Mouse (Mus musculus): ENCODE results near the gene Rwdd3. TPM values are rescaled to one million over a fixed set of nuclear protein-coding genes. Genes with fewer than 3 reads are reported as not detected.

Gene Rwdd3
- polyA plus RNA-seq, 1 experiment from 2014 or later: 6.6 TPM

DNA sequence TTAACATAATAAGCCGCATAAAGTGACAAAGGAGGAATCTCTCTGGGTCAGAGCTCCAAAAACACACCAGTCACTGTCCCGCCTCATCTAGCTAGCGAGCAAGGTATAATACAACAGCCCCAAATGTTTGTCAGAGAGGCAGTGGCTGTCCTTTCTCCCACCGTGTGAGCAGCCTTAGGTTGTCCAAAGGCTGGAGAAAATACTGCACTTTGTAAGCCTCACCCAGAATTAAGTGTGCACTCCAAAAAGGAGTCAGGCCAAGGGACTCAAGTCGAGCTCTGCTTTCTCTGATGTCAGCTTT is 66.1 kb downstream of the Rwdd3 start:
- Histone ChIP-seq H3K27ac (no peak overlapping the region), H3K4me2 (replicated peaks) (peak overlapping the region; percentile 41; the same call in 1 of the 2 replicates), H3K4me1 (replicated peaks; ENCODE audit: control insufficient read depth, insufficient read depth, low read length) (0 out of 2 replicates have a peak, but pooled peaks cover 4% of the 10 kb centered on the region), H3K9ac (no peak overlapping the region; the same call in 1 of the 2 replicates), H3K27me3 (ENCODE audit: control insufficient read depth, insufficient read depth, low read length) (no peaks in the 10 kb centered on the region), H3K36me3 (replicated peaks; ENCODE audit: control insufficient read depth, insufficient read depth) (no peaks in the 10 kb centered on the region), H3K9me3 (ENCODE audit: control insufficient read depth, low read length) (no peaks in the 10 kb centered on the region), H3K4me3 (replicated peaks; ENCODE audit: low read length) (no peak overlapping the region)
- whole genome bisulfite sequencing: 73% methylated on average over 5 of the region's 5 CpGs
- no peak for DNase-seq (ENCODE audit: low spot score)
- ATAC-seq (ENCODE audit: low FRiP score): no peak

Other genes starting within 250 kb of the Rwdd3 start
- gene Tmem56, start 111.4 kb upstream of the Rwdd3 start, polyA plus RNA-seq (2014; fragmentation: Nextera tagmentation; extraction: Ambion mirVana): 4.3 and 5.0 TPM in 2 replicates
- 35.0 and 47.1 TPM in 2 replicates for gene Alg14, start 120.1 kb upstream of the Rwdd3 start, polyA plus RNA-seq (2014; fragmentation: Nextera tagmentation; extraction: Ambion mirVana)